Mouse (Mus musculus): ENCODE results near the gene Ogfod1.

Gene Ogfod1

GRCm38 (mm10) chr8:94068793-94069192 is 31.8 kb downstream of the Ogfod1 start:
- no peak for DNase-seq (ENCODE audit: low spot score in 2 of 2)

- no peak for DNase-seq (ENCODE audit: low spot score in 2 of 2)
Observed at GRCm38 (mm10) chr8:94076461-94077192, 39.6 kb downstream of the Ogfod1 start.

DNA sequence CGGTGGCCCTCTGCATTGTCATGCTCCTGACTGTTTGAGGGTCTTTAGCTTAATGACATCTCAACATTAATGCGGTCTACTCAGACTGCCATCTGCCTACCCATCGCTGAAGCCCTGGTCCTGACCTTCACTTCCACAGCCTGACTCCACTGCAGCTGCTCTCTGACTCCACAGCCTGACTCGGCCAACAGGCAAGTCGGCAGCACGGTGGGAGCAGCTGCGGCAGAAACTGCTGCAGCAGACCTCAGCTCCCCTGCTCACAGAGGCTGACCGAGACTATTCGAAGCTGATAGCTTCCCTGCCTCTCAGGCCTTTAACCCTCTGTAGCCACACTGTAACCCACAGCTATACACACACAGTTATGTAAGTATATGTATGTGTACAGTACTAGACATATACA is 51.0 kb downstream of the Ogfod1 start:
- no peak for DNase-seq (ENCODE audit: low spot score in 2 of 2)

DNA sequence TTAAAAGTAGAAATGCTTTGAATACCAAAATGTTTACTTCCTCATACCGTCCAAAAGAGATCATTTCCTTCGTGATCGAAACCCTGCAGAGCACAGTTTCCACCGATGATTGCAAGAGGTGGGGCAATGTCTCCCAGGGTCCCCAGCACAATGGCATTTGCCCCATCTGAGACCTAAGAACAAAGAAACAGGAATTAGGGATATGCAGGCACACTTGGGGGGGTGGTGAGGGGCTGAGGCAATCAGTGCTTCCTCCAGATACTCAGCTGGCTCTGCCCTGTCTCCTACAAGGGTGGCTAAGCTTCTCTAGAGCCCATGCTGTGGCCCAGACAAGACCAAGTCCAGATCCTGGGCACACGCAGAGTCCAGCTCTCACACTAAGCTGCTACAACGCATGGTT is 52.7 kb downstream of the Ogfod1 start:
- DNase-seq (ENCODE audit: low spot score in 2 of 2), result no peak

DNA sequence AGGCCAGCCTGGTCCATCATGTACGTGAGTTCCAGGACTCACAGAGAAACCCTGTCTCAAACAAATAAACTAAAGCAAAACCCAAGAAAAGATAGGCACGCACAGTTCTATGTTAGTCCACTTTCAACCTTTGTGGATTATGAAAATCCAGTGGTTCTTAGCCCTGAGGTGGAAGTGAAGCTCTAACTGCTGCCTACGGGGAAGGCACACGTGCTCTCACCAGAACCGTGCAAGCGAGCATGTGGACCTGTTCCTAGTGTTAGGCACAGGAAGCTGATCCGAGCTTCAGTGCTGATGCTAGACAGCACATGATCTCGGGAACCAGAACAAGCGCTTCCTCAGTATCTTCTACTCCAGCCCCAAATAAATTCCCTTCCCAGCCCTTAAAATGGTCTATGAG is 55.9 kb downstream of the Ogfod1 start:
- DNase-seq (ENCODE audit: low spot score in 2 of 2), result no peak

DNA sequence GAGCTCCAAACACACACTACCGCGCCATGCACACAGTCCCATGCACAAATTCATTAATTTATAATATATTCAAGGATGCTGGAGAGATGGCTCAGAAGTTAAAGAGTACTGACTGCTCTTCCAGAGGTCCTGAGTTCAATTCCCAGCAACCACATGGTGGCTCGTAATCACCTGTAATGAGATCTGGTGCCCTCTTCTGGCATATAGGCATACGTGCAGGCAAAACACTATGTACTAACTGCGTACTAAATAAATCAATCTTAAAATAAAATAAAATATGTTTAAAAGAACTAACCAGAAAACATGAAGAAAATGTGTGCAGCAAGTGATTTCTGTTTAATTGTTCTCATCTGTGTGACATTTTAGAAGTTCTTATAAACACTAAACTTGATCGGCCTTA is 57.3 kb downstream of the Ogfod1 start:
- no peak for DNase-seq (ENCODE audit: low spot score in 2 of 2)

DNA sequence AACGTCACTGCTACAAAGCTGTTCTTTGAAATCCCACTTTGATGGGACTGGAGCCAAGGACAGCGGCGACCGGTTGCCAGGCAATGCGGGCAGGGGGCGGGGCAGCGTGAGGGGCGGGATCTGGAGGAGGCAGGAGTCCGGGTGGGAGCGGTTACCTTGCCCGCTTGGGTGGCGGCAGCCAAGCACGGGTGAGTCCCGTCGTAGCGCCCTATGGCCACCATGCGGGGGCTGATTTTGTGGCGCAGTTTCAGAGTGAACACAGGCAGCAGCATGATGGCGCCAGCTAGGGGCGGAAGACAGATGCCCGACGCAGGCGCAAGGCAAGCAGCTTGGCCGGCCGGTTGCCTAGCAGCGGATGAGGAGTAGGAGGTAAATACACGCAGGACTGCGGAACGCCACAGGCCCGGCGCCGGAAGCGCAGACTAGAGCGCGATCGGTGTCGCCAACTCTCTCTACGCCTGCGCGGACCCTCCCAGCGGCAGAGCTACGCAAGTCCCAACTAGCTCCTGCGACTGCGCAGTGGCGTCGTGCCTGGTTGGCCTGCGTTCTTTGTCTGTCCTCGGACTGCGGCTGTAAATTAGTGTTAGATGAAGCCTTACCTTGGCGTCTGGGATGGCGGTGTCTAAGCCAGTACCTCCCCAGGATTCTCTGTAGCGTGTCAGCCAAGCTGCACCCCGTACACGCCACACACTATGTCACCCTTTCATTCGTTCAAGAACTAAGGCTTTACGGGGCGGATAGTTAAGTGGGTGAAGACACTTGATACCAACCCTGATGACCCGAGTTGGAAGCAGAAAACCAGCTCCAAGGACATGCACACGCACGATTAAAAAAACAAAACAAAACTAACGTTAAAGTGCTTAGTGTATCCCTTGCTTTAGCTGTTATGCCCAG is 61.3 kb downstream of the Ogfod1 start, which contains the start of gene Bbs2:
Gene Bbs2, minus strand, starts transcription at position 848 of the 894 bp plus-strand sequence.
- DNase-seq (ENCODE audit: low spot score in 2 of 2), result peak; percentile 86 to 98

DNA sequence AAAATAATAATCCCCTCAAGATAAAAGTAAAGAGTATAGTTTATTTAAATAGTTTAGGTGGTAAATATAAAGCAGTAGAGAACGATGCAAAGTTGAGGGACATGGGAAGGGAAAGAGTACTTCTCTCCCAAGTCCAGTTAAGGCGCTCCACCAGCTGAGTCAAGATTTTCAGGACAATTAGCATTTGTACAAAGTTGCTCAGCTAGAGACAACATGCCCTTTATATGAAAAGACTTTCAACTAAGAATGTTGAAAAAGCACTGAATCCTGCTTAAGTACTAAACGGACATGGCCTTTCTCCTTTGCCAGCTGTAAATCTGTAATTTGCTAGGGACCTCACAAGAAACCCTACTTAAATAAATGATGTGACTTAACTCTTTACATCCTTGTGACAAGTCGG is 62.0 kb downstream of the Ogfod1 start:
- no peak for DNase-seq (ENCODE audit: low spot score in 2 of 2)

DNA sequence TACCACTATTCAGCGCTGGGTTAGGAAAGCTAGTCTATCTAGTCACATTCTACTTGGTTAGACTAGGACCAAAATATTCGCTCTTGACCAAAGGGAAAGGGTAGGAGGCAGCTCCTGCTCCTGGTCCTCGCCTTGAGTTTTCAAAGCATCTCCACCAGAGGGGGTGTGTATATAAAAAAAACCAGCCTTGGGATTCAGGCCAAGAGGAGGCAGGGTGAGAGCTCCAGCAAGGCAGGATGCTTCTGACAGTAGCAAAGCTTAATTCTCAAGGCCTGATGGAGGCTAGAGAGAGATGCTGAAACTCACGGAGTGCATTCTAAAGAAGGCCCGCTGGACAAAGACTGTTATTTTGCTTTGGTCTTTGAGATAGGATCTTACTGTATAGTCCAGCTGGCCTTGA is 67.1 kb downstream of the Ogfod1 start:
- no peak for DNase-seq (ENCODE audit: low spot score in 2 of 2)

GRCm38 (mm10) chr8:94107871-94108270 is 70.9 kb downstream of the Ogfod1 start:
- DNase-seq (ENCODE audit: low spot score in 2 of 2), result no peak

DNA sequence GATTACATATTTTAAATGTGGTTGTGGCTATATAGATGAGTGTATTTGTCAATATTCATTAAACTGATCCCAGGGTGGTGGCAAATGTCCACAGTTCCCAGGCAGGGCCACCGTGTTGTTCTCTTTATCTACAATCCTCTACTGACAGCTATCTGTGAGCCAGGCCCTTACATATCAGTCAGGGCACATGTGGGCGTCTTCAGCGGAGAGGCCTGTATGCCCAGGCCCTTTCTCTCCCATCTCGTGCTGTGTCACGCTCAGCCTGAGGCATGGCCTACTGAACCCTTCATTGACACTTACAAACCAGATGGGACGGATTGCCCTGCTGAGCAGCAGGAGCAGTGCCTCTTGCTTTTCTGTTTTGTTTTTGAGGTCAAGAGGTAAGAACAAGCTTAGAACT is 72.4 kb downstream of the Ogfod1 start:
- peak in 1 of 2 experiments; percentile 28 for DNase-seq (ENCODE audit: low spot score in 2 of 2)

DNA sequence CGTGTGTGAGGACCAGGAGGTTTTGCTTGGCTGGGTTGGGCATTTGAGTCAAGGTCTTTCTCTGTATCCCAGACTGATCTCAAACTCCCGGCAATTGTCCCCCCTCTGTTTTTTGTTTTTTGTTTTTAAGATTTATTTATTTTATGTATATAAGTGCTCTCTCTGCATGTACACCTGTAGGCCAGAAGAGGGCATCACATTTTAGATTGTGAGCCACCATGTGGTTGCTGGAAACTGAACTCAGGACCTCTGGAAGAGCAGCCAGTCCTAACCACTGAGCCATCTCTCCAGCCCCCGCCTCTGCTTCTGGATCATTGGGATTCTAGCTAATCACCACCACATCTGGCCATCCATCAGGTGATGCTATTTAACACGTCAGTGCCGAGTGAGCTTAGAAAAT is 72.8 kb downstream of the Ogfod1 start:
- DNase-seq (ENCODE audit: low spot score in 2 of 2), result no peak

DNA sequence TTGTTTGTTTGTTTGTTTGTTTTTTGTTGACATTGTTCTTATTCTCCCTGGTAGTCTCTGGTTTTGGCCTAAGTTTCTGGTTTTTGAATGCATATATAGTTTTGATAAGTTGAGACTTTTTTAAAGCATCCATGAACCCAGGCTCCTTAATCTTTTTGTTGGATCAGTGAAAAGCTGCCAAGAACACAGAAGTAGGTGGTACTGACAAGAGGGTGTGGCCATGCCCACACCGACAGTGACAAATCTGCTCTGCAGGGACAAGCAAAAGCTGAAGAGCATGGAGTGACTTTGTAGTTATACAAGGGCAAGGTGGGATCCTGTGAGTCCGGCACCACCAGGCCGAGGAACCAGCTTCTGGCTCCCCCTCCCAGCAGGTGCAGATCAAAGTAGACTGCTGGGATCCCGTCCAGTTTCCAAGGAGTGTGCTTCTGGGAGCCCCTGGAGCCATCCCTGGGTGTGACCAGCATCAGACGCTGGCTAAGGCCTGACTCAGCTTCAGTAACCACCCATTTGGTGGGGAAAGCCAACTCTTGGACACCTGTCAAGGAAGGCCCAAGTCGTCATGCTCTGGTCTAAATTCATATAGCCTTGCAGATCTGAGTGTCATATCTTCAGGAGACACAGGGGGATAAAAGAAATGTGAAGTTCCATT is 73.7 kb downstream of the Ogfod1 start:
- DNase-seq (ENCODE audit: low spot score in 2 of 2), result peak in 1 of 2 experiments; percentile 8

- DNase-seq (ENCODE audit: low spot score in 2 of 2), result no peak
Observed at GRCm38 (mm10) chr8:94113435-94113834, 76.4 kb downstream of the Ogfod1 start.

DNA sequence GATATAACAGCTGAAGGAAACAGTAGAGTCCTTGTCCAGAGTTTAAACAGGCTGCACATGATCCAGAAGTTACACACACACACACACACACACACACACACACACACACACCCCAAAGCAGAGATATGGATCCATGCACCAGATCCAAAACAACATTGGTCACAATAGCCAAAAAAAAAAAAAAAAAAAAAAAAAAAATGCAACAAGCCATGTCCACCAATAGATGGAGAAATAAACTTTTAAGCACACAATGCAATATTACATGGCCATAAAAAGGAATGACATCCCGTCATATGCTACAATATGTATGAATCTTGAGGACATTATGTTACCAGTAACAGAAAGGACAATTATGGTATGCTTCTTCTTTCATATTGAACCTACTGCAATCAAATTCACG is 77.0 kb downstream of the Ogfod1 start:
- DNase-seq (ENCODE audit: low spot score in 2 of 2), result no peak
